Mouse (Mus musculus) brown adipose tissue, adult 24 weeks (tissue): Measurements from ENCODE around the gene Inafm2. TPM values are rescaled to one million over a fixed set of nuclear protein-coding genes. Genes with fewer than 3 reads are reported as not detected.

Experiments used
- H3K27ac ChIP-seq: fragments of 200-500 bp; replicated peaks from 2 replicates; pipeline ENCODE4 v1.5.1; 2012; ENCODE audit warnings: low read depth, mild to moderate bottlenecking, low read length
- H3K4me1 ChIP-seq: fragments of 200-500 bp; 2 replicates; pipeline ENCODE4 v1.6.1; 2012; ENCODE audit warnings: low read length, mixed read lengths; ENCODE audit not compliant: control insufficient read depth, insufficient read depth, insufficient read length
- H3K4me3 ChIP-seq: fragments of 200-500 bp; 2 replicates; pipeline ENCODE4 v1.5.1; 2012; ENCODE audit warnings: low read depth, mild to moderate bottlenecking, low read length, moderate library complexity; ENCODE audit not compliant: insufficient read depth
- polyA plus RNA-seq: library from polyadenylated mRNA; stranded (reverse); fragments of >200 nt; gene quantifications from 2 replicates; pipeline ENCODE4 v1.2.4, GENCODE M21; 2012; ENCODE audit not compliant: missing spikeins, insufficient read depth, insufficient read length

Inafm2 gene
- polyA plus RNA-seq, 1 experiment: 41.7 TPM

DNA sequence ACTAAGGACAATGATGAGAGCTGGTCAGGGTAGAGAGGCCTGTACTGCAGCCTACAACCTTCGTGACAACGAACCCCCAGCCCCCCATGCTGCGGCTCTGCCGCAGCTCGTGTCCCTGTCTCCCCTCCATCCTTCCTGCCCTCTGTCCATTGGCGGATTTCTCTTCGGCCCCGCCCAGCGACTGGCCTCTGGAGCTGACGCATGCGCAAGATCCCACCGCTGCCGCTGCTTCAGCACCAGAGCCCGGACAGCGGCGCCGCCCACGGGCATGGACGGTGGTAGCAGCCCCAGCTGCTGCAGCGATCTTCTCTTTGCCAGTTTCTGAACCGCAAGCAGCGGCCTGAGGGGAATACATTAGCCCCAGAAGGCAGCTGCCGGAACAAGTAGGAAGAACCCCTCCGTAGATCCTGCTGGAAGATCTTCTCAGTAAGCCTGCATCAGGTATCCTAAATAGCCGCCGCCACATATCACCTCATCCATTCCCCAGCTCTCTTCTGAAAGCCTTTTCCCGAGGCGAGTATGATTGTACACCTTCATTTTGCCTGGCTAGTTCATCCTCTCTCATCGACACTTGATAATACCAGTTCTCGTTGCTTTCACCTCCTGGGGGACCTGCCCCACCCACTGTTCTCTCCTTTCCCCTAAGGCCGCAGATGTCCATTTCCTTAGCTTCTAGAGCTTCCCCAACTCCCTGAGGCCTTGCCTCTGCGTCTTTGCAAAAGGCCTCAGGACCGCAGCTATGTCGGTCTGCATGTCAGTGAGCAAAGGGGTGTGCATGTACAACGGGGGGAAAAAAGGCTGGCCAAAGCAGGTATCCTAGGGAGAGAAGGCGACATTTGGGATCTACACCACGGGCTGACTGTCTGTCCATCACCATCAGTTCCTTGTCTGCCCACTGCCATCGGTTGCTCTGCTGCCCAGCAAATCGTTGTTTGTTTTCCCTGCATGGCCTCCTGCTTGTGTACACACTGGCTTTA, 34.2 kb downstream of the Inafm2 start, which contains the start of gene Disp2:
Gene Disp2 (plus strand): TSS at position 216 of the 977 bp plus-strand sequence.
- Histone ChIP-seq H3K27ac (no peak within 1 kb of the TSS), H3K4me3 (peak within 1 kb of the TSS; percentile 44), H3K4me1 (peaks cover 15% of the 10 kb centered on the region)

DNA sequence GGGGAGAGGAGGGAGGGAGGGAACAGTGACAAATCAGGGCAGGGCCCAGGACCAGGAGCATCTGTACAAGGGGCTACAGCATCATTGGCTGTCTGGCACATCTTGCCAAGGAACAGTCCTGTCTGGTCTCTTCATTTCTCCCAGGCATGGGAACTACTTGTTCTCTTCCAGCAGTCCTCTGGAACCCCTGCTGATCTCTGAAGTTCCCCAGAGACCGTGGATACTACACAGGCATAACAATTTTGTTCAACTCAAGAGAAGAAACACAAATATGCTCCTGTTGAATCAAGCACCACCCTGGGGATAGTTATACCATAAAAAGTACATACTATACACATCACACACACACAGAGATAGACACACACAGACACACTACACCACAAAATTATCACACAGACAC, 35.6 kb downstream of the Inafm2 start:
- H3K27ac ChIP-seq: no peak overlapping the region
- H3K4me3 ChIP-seq: no peak overlapping the region
- peaks cover 6% of the 10 kb centered on the region for H3K4me1 ChIP-seq

DNA sequence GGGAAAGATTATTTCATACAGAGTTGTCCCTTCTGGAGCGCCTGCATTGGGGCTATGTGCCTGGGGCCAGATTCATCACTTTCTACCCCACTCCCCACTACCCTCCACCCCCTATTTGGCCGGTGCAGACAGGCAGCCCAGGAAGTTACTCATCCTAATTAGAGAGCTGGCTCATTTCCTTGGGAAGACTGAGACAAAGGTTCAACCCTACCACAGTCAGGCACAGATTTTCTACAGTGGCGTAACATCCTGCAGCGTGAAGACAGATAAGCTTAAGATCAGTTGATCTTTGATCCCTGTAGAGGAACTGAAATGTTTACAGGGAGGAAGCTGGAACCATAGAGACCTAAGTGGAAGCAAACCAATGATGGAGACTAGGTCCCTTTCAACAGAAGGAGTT, 36.7 kb downstream of the Inafm2 start:
- H3K4me1 ChIP-seq: peaks cover 2% of the 10 kb centered on the region
- no peak overlapping the region for H3K4me3 ChIP-seq
- H3K27ac ChIP-seq: no peak overlapping the region

DNA sequence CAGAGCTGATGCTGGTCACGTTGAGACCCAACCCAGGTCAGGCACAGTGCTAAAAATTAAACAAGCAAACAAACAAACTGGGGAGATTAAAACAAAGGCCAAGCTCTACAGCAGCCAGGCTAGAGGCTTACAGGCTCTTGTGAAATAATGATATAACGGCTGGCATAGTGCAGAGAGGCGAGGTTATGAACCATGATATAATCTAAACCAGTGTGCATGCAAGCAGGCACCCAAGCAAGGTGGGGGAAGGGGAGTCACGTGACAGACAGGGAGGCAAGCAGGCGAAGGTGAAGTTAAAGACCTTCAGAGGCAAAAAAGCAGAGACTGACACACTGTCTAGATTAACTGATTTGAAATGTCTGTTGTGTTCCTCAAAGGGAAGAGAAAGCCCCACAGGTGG, 37.5 kb downstream of the Inafm2 start:
- peaks cover 2% of the 10 kb centered on the region for H3K4me1 ChIP-seq
- H3K4me3 ChIP-seq: no peak overlapping the region
- H3K27ac ChIP-seq: peak overlapping the region; percentile 23; the same call in 1 of the 2 replicates

DNA sequence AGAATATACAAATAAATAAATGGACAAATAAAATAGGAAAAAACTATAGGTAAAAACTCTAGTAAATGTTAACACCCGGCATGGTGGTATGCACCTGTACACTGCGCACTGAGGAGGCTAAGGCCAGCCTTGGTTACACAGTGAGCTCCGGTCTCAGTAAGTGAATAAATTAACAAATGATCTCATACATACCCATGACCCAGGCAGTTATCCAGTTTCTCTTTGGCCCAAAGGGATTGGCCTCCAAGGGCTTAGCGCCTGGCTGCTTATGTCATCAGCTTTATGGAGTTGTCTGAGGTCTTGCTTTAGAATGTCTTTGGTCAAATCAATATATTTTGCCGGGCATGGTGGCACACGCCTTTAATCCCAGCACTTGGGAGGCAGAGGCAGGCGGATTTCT, 38.1 kb downstream of the Inafm2 start:
- Histone ChIP-seq H3K4me1 (peaks cover 2% of the 10 kb centered on the region), H3K27ac (peak overlapping the region; percentile 23; the same call in 1 of the 2 replicates), H3K4me3 (no peak overlapping the region)

DNA sequence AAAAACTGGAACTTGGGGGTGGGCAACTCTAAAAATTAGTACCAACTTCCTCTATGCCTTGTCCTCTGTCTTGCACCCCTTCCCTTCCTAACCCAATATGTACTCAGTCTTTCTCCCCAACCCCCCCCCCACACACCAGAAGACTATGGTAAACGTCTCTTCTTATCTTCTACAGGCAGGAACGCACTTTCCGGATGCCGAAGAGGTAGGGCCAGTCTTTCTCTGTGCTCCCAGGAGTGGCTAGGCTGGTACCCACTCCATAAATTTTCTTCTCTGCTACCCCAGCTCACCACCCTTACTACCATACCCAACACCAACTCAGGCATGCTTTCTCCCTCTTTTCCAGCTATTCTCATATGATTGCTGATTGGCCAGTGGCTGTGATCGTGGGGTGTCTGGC, 41.0 kb downstream of the Inafm2 start:
- no peak overlapping the region for H3K27ac ChIP-seq
- H3K4me3 ChIP-seq: no peak overlapping the region
- peaks cover 4% of the 10 kb centered on the region for H3K4me1 ChIP-seq

DNA sequence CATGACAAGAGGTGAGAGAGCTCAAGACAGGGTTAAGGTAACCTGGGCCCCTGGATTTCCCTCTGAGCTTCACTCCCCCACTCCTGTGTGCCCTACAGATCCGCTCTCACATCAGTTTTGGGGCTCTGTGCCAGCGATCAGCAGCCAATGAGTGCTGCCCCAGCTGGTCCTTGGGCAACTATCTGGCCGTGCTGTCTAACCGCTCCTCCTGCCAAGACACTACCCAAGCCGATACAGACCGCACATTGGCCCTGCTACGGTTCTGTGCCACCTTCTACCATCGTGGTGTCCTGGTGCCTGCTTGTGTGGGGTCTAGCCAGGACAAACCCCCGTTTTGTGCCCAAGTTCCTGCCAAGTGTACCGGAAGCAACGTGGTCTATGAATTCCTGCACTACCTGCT, 43.9 kb downstream of the Inafm2 start:
- no peak overlapping the region for H3K27ac ChIP-seq
- H3K4me1 ChIP-seq: peaks cover 2% of the 10 kb centered on the region; the same call in 1 of the 2 replicates
- no peak overlapping the region for H3K4me3 ChIP-seq

DNA sequence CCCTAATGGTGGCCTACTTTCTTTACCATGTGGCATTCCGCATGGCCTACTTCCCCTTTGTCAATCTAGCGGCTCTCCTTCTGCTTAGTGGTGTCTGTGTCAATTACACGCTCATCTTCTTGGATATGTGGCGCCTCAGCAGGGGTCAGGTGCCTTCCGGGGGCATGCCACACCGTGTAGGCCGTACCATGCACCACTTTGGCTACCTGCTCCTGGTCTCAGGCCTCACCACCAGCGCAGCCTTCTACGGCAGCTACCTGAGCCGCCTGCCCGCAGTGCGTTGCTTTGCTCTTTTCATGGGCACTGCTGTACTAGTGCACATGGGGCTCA, 44.6 kb downstream of the Inafm2 start:
- Histone ChIP-seq H3K4me1 (peaks cover 2% of the 10 kb centered on the region; the same call in 1 of the 2 replicates), H3K27ac (no peak overlapping the region), H3K4me3 (0 out of 2 replicates have a peak overlapping the region, but pooled peaks have one; percentile 4)

DNA sequence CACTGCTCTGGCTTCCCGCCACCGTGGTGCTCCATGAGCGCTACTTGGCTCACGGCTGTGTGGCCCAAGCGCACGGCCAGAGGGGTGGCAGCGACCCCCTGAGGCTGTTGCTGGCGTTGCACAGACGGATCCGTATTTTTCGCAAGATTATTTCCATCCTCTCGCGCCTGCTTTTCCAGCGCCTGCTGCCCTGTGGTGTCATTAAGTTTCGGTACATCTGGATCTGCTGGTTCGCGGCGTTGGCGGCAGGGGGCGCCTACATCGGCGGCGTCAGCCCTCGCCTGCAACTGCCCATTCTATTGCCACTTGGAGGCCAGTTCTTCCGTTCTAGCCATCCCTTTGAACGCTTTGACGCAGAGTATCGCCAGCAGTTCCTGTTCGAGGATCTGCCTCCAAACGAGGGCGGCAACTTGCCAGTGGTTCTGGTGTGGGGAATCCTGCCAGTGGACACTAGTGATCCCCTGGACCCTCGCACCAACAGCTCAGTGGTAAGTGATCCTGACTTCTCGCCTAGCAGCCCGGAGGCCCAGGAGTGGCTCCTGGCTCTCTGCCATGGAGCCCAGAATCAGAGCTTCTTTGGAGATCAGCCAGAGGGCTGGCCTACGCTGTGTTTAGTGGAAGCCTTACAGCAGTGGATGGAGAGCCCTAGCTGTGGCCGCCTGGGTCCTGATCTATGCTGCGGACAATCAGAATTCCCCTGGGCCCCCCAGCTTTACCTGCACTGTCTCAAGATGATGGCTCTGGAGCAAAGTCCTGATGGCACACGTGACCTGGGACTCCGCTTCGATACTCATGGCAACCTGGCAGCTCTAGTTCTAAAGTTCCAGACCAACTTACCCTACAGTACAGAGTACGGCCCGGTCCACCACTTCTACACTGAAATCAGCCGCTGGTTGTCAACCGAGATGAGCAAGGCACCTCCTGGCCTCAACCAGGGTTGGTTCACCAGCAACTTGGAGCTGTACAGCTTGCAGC, 45.3 kb downstream of the Inafm2 start:
- Histone ChIP-seq H3K4me1 (peaks cover 2% of the 10 kb centered on the region; the same call in 1 of the 2 replicates), H3K27ac (no peak overlapping the region), H3K4me3 (0 out of 2 replicates have a peak overlapping the region, but pooled peaks have one; percentile 4)

DNA sequence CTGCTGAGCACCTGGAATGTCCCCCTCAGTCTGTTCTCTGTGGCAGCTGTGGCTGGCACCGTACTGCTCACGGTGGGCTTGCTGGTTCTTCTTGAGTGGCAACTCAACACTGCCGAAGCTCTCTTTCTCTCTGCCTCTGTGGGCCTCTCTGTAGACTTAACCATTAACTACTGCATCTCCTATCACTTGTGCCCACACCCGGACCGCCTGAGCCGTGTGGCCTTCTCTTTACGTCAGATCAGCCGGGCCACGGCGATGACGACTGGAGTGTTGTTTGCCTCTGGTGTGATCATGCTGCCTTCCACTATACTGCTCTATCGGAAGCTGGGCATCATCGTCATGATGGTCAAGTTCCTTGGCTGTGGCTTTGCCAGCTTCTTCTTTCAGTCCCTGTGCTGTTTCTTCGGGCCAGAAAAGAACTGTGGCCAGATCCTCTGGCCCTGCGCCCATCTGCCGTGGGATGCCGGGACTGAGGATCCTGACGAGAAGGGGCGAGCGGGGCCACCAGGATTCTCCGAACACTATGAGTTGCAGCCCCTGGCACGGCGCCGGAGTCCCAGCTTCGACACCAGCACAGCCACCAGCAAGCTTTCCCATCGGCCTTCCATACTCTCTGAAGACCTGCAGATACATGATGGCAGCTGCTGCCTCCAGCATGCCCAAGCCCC, 46.2 kb downstream of the Inafm2 start:
- H3K4me3 ChIP-seq: no peak overlapping the region
- H3K4me1 ChIP-seq: peaks cover 2% of the 10 kb centered on the region; the same call in 1 of the 2 replicates
- H3K27ac ChIP-seq: no peak overlapping the region

DNA sequence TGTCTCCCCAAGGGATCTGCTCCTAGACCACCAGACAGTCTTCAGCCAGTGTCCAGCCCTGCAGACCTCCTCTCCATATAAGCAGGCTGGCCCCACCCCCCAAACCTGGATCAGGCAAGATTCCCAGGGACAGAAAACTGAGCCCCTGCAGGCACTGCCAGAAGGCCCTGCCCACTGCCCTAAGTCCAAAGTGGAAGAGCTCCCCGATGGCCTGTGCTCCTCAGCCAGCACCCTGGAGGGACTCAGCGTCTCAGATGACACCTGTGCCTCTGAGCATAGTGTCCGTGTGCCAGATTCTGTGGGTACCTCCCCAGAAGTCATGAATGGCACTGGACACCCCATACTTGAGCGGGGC, 46.7 kb downstream of the Inafm2 start:
- peaks cover 2% of the 10 kb centered on the region; the same call in 1 of the 2 replicates for H3K4me1 ChIP-seq
- no peak overlapping the region for H3K27ac ChIP-seq
- H3K4me3 ChIP-seq: no peak overlapping the region

DNA sequence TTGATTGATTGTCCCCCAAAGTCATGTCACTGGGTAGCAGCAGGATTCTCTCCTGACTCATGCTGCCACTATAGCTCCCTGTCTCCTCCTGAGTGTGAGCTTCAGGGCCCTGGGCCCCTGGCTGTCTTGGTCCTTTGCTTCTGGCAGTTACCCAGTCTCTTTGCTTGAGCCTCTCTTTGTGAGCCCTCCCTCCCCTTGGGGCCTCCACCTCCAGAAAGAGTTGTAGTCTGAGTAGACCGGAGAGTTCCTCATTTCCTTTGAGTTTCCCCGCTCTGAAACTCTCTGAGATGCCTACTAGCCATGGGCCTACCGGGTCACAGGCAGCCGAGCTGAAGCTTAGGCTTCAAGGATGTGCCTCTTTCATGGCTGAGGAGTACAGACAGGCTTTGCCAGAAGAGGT, 48.1 kb downstream of the Inafm2 start:
- no peak overlapping the region for H3K27ac ChIP-seq
- no peak overlapping the region for H3K4me3 ChIP-seq
- peaks cover 2% of the 10 kb centered on the region; the same call in 1 of the 2 replicates for H3K4me1 ChIP-seq
